Mouse (Mus musculus) liver, embryonic 12.5 days (tissue): ENCODE results near the gene Btc. TPM values are rescaled to one million over a fixed set of nuclear protein-coding genes. Genes with fewer than 3 reads are reported as not detected.

ENCODE experiments used
- ATAC-seq: fragments of 200-750 bp; cut with Nextera tagmentation; 2 replicates; pipeline ENCODE4 v1.8.0; 2017; ENCODE audit warnings: moderate number of reproducible peaks, mild to moderate bottlenecking, moderate library complexity
- H3K27ac ChIP-seq: fragments of 300-500 bp; sonication (generic); 2 replicates; pipeline ENCODE4 v1.5.1; 2016; ENCODE audit warnings: mild to moderate bottlenecking
- H3K27me3 ChIP-seq: fragments of 300-500 bp; sonication (generic); replicated peaks from 2 replicates; pipeline ENCODE4 v1.6.1; 2016; ENCODE audit warnings: mild to moderate bottlenecking, moderate library complexity
- H3K36me3 ChIP-seq: fragments of 300-500 bp; sonication (generic); 2 replicates; pipeline ENCODE4 v1.6.1; 2016; ENCODE audit warnings: mild to moderate bottlenecking, moderate library complexity
- H3K4me1 ChIP-seq: fragments of 300-500 bp; sonication (generic); 2 replicates; pipeline ENCODE4 v1.6.1; 2016
- H3K4me2 ChIP-seq: fragments of 300-500 bp; sonication (generic); 2 replicates; pipeline ENCODE4 v1.6.1; 2016; ENCODE audit warnings: mild to moderate bottlenecking, moderate library complexity
- H3K4me3 ChIP-seq: fragments of 300-500 bp; sonication (generic); 2 replicates; pipeline ENCODE4 v1.5.1; 2016; ENCODE audit warnings: mild to moderate bottlenecking, moderate library complexity
- H3K9ac ChIP-seq: fragments of 300-500 bp; sonication (generic); 2 replicates; pipeline ENCODE4 v1.6.1; 2016; ENCODE audit warnings: mild to moderate bottlenecking, moderate library complexity
- H3K9me3 ChIP-seq: fragments of 300-500 bp; sonication (generic); replicated peaks from 2 replicates; pipeline ENCODE4 v1.6.1; 2016; ENCODE audit warnings: mild to moderate bottlenecking, moderate library complexity
- WGBS: fragments of 180-500 bp; shearing (Covaris S2); methylation state at CpG from one replicate; pipeline ENCODE4 v1.1.7; 2016; ENCODE audit not compliant: insufficient replicate concordance; 5-methylcytosine and 5-hydroxymethylcytosine counted together
- polyA plus RNA-seq: library from polyadenylated mRNA; unstranded; fragments of >200 nt; fragmentation: Nextera tagmentation; extraction: Ambion mirVana; gene quantifications from 2 replicates; pipeline ENCODE4 v1.2.1, GENCODE M21; 2016

The Btc gene
- polyA plus RNA-seq, 1 experiment from 2014 or later: 0.33 TPM

DNA sequence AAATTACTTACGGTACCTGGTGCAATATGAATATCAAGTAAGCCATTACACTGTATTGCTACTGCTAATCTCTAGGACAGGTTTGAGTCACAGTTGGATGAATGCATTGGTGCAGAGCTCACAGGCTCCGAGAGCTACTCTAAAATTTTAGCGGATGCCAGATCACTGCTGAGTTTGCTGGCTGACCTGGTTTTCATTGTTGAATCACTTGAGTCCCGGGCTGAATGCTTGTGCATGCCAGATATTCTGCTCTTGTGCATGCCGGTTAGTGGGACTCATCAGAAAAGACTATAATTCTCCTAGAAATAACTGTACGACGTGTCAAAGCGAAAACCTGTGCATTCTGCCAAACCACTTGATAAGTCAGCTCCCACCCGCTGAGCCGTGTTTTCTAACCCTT lies 35.9 kb downstream of the Btc start:
- Histone ChIP-seq H3K4me2 (no peak overlapping the region), H3K27ac (no peak overlapping the region), H3K36me3 (no peaks in the 10 kb centered on the region), H3K4me3 (no peak overlapping the region), H3K4me1 (no peaks in the 10 kb centered on the region), H3K27me3 (no peaks in the 10 kb centered on the region), H3K9me3 (no peaks in the 10 kb centered on the region), H3K9ac (no peak overlapping the region)
- ATAC-seq: no peak
- WGBS: 79% methylated on average over 10 of the region's 10 CpGs

DNA sequence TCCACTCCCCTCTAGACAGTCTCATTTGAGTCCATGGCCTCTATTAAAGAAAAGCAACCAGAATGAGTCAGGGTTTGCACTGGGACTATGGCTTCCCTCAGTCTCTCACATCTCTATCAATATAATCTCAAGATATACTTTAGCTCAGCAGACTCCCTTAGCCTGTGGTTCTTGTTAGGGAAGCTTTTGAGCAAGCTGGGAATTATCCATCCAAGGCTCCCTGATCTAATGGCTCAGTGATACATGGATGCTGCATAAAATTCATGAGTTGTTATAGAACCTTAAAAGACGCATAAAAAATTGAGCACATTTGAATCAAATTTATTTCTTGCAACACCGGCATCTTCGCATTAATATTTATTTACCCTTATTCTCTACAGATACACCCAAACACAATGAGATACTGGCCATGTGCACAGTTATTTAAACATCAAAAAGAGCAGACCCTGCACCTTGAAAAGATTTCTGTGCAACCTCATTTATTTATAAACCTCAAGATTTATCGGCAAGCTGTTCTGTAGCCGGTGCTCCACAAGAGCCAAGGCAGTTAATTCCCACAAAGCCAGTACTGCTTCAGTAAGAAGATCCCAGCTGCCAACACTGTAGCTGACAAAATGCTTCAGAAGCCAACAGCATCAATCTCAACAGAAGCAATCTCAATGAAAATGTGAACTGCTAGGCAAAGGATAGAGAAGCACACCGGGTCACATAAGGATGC lies 39.4 kb downstream of the Btc start:
- no peak for ATAC-seq
- Histone ChIP-seq H3K4me3 (no peak overlapping the region), H3K9ac (no peak overlapping the region), H3K36me3 (no peaks in the 10 kb centered on the region), H3K9me3 (no peaks in the 10 kb centered on the region), H3K4me1 (no peaks in the 10 kb centered on the region), H3K4me2 (no peak overlapping the region), H3K27ac (no peak overlapping the region), H3K27me3 (no peaks in the 10 kb centered on the region)
- WGBS: 76% methylated on average over 6 of the region's 6 CpGs

DNA sequence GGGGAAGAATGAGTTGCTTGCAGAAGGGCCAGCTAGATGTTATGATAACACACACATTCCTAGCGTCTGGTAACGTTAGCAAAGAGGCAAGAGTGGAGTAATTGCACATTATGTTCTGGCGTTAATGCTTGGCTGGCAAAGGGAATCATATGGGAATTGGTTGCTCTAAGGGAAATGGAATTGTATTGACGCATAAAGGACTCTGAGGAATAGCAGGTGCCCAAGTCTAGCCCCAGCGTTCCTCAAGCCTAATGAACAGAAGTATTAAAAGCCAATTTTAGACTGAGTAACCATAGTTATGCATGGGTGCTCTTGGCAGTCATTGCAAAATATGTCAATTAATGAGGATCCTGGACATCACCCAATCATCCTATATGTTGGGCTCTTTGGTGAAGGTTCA lies 50.1 kb downstream of the Btc start:
- ATAC-seq: no peak

DNA sequence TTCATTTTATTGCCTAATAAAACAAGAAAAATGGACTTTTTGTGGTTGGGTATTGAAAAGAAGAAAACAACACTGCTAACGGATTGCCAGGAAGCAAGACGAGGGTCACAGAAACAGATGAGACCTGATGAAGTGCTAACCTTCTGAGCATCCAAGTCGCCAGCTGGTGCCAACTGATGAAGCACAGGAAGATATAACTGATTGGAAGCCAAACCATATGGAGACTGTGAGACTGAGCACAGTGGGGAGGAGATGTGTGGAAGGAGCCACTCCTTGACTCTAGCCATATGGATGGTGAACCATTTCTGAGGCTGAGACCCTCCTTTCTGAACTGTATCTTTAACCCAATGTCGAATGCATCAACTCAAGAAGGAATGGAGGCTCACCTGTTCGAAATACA lies 57.1 kb downstream of the Btc start:
- no peak for ATAC-seq
- Histone ChIP-seq H3K9me3 (no peaks in the 10 kb centered on the region), H3K36me3 (no peaks in the 10 kb centered on the region), H3K27ac (no peak overlapping the region), H3K4me3 (no peak overlapping the region), H3K4me2 (no peak overlapping the region), H3K4me1 (no peaks in the 10 kb centered on the region), H3K27me3 (no peaks in the 10 kb centered on the region), H3K9ac (no peak overlapping the region)
- WGBS: 46% methylated on average over 5 of the region's 5 CpGs

More for the DNA sequence above, 50.1 kb downstream of the Btc start:
- no peak overlapping the region for H3K9ac ChIP-seq
- no peaks in the 10 kb centered on the region for H3K36me3 ChIP-seq
- H3K9me3 ChIP-seq: no peaks in the 10 kb centered on the region
- 53% methylated on average over 5 of the region's 5 CpGs for WGBS
- H3K4me2 ChIP-seq: no peak overlapping the region
- no peaks in the 10 kb centered on the region for H3K27me3 ChIP-seq
- H3K4me3 ChIP-seq: no peak overlapping the region
- H3K4me1 ChIP-seq: no peaks in the 10 kb centered on the region
- H3K27ac ChIP-seq: no peak overlapping the region

DNA sequence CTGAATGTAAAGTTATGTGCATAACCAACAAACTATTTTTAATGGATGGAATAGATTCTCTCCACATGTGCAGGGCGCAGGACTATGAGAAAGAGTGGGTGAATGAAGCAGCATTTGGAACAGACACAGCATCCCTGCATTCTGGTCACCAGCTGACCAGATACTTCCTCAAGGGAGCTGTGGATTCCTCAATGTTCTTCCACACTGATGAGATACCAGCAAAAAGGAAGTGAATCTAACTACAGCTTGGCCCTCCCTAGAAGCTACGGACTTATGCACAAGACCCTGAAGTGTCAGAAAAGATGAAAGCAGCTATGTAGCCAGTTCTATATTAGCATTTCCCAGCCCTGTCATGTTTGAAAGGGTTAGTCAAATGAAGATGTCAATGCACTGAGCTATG lies 57.7 kb downstream of the Btc start:
- no peak overlapping the region for H3K27ac ChIP-seq
- H3K9ac ChIP-seq: no peak overlapping the region
- no peaks in the 10 kb centered on the region for H3K27me3 ChIP-seq
- 63% methylated on average over 2 of the region's 2 CpGs for WGBS
- no peaks in the 10 kb centered on the region for H3K9me3 ChIP-seq
- no peak for ATAC-seq
- H3K36me3 ChIP-seq: no peaks in the 10 kb centered on the region
- H3K4me2 ChIP-seq: no peak overlapping the region
- H3K4me3 ChIP-seq: no peak overlapping the region
- H3K4me1 ChIP-seq: no peaks in the 10 kb centered on the region

DNA sequence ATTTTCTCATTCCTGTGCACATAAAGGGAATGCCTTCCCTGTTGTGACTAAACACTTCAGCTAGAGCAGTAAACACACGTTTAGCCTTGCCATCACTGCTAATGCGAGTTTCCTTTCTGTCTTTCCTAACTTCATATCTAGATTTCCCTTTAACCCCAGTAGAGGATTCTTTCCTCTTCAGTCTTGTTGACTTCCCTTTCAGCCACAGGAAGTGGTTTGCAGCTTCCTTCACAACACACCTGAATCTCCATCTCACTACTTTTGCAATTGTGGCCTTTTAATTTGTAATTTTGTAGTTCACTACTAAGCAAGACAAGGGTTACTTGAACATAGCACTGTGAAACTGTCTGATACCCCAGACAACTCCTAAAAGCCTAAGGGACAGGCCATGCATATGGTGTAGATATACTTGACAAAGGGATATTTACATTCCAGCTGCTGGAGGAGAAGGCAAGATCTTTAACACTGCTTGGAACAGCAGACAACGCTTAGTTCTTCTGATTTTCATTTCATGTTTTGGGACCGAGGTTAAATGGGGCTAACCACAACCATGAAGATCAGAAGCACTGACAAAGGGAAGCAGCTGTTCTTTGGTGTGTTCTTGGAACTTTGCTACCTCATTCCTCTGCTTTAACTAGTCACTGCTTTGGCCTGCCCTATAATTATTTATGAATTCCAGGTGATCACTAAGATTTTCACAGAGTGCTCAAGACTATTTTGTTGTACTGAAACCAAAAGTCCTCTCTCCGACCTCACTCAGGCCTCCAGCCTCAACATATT lies 60.6 kb downstream of the Btc start:
- Histone ChIP-seq H3K27me3 (no peaks in the 10 kb centered on the region), H3K4me1 (no peaks in the 10 kb centered on the region), H3K36me3 (no peaks in the 10 kb centered on the region), H3K9ac (no peak overlapping the region), H3K4me2 (no peak overlapping the region), H3K27ac (no peak overlapping the region), H3K4me3 (no peak overlapping the region), H3K9me3 (no peaks in the 10 kb centered on the region)
- ATAC-seq: no peak
- WGBS: 43% methylated on average over 5 of the region's 5 CpGs

DNA sequence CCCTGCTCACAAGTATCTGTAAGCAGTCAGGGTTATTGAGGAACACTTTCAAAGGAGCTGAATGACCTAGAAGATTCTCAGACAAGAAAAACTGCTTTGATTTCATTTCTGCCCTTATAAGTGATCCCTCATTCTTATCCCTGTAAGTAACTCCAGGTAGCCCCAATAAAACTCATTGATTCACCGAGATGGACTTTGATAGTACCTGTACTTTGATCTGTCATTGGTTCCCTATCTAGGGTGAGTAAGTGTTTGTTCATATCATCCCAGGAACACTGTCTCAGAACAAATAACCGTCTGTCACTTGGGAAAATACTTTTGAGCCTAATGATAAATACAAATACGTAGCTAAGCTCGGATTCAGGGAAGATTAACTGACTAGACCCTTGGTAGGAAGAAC lies 68.6 kb downstream of the Btc start:
- H3K9me3 ChIP-seq: no peaks in the 10 kb centered on the region
- no peak overlapping the region for H3K4me3 ChIP-seq
- no peaks in the 10 kb centered on the region for H3K4me1 ChIP-seq
- WGBS: 59% methylated on average over 4 of the region's 4 CpGs
- H3K27ac ChIP-seq: no peak overlapping the region
- ATAC-seq: no peak
- no peak overlapping the region for H3K9ac ChIP-seq
- H3K36me3 ChIP-seq: no peaks in the 10 kb centered on the region
- H3K27me3 ChIP-seq: no peaks in the 10 kb centered on the region
- H3K4me2 ChIP-seq: no peak overlapping the region

GRCm38 (mm10) chr5:91332079-91332865 lies 70.5 kb downstream of the Btc start:
- Histone ChIP-seq H3K4me1 (no peaks in the 10 kb centered on the region), H3K27me3 (no peaks in the 10 kb centered on the region), H3K9ac (no peak overlapping the region), H3K27ac (no peak overlapping the region), H3K4me2 (no peak overlapping the region), H3K9me3 (no peaks in the 10 kb centered on the region; the same call in 1 of the 2 replicates), H3K36me3 (no peaks in the 10 kb centered on the region), H3K4me3 (no peak overlapping the region)
- ATAC-seq: no peak
- WGBS: 66% methylated on average over 4 of the region's 4 CpGs

DNA sequence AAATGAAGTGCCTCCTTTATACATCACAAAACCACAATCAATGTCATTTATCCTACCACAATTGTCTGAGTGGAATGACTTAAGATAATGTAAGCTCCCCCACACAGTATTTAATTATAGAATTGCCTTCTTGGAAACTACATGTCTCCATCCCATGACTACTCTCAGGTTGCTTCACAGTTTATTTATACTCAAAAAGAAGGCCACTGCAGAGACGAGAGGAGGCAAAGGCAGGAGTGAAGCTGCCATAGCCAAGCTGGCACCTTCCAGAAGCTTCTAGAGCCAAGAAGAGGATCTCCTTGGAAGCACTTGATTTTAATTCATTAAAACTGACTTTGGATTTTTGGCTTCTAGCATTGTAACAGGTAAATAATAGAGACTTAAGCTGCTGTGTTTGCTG lies 81.0 kb downstream of the Btc start:
- Histone ChIP-seq H3K27ac (no peak overlapping the region), H3K4me2 (no peak overlapping the region), H3K4me1 (no peaks in the 10 kb centered on the region), H3K9me3 (no peaks in the 10 kb centered on the region), H3K27me3 (no peaks in the 10 kb centered on the region), H3K9ac (no peak overlapping the region), H3K4me3 (no peak overlapping the region), H3K36me3 (no peaks in the 10 kb centered on the region)
- 47% methylated on average over 1 of the region's 1 CpGs for WGBS
- no peak for ATAC-seq

DNA sequence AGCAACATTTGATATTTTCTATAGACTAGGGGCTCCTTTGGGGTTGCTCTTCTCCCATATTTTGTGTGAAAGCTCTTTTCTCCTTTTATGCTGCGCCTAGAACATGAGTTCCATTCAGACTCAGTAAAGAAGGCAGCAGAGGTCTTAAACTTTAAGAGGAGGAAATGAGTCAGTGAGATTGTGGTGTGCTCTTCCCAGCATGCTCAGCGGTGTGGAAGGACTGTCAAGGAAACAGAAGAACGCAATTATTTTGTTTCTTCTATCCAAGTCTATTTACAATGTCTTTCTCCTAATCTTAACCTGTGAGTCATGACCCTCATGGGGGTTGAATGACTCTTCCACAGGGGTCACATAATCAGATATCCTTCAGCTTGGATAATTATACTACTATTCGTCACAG lies 82.4 kb downstream of the Btc start:
- WGBS: 54% methylated on average over 4 of the region's 4 CpGs

DNA sequence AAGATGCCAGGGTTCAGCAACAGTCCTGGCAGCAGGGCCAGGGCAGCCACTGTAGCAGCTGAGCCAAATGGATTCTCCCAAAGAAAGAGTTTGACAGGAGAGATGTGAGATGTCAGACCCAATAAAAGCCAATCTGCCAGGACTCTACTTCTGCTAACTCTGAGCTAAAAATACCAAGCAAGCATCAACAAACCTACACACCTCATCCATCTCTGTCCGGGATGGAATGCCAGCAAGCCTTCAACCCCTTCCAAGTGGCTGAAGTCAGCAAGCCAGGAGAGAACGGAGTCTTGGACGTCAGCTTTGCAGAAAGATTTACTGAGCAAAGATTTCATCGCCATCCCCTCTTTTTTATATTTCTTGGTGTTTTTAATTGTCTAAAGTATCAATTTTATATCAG lies 88.8 kb downstream of the Btc start:
- no peak for ATAC-seq
- no peaks in the 10 kb centered on the region for H3K4me1 ChIP-seq
- H3K36me3 ChIP-seq: no peaks in the 10 kb centered on the region
- no peak overlapping the region for H3K4me3 ChIP-seq
- H3K9me3 ChIP-seq: no peaks in the 10 kb centered on the region
- WGBS: 58% methylated on average over 4 of the region's 4 CpGs
- H3K9ac ChIP-seq: no peak overlapping the region
- H3K27me3 ChIP-seq: no peaks in the 10 kb centered on the region
- no peak overlapping the region for H3K27ac ChIP-seq
- no peak overlapping the region for H3K4me2 ChIP-seq

More for the DNA sequence above, 82.4 kb downstream of the Btc start:
- Histone ChIP-seq H3K27ac (no peak overlapping the region), H3K9me3 (no peaks in the 10 kb centered on the region), H3K4me1 (no peaks in the 10 kb centered on the region), H3K27me3 (no peaks in the 10 kb centered on the region), H3K36me3 (no peaks in the 10 kb centered on the region), H3K4me3 (no peak overlapping the region), H3K9ac (no peak overlapping the region), H3K4me2 (no peak overlapping the region)
- no peak for ATAC-seq

DNA sequence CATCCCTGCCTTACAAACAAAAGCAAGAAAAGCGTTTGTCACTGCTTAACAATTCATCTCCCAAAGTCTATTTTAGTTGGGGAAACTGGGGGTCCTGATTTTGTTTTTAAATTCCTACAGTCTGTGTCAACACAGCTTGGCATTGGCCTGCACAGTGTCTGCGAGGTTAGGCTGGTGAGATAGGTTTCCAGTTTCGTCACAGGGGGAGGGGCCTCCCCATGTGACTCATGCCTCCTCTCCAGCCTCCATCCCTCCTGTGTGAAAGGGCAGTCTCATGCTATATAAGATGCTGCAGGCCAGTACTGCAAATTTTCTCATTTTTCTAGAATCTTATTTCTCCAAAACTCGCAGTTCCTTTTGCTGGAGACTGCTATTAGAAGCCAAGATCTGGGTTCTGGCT lies 91.0 kb downstream of the Btc start:
- Histone ChIP-seq H3K9me3 (no peaks in the 10 kb centered on the region), H3K27me3 (no peaks in the 10 kb centered on the region), H3K4me2 (no peak overlapping the region), H3K4me1 (no peaks in the 10 kb centered on the region), H3K27ac (no peak overlapping the region), H3K36me3 (no peaks in the 10 kb centered on the region), H3K4me3 (no peak overlapping the region), H3K9ac (no peak overlapping the region)
- 27% methylated on average over 4 of the region's 4 CpGs for WGBS
- no peak for ATAC-seq
